Mouse (Mus musculus): ENCODE results near the gene Cd37. TPM values are rescaled to one million over a fixed set of nuclear protein-coding genes. Genes with fewer than 3 reads are reported as not detected.

The Cd37 gene
- total RNA-seq, 2 experiments from 2014 or later = 3.7 to 5.5 TPM

- no peak for TF ChIP-seq CTCF (conservative IDR thresholded peaks at IDR 0.05)
- H3K27ac ChIP-seq = no peak overlapping the region
- H3K4me3 ChIP-seq = no peak overlapping the region
- no peak for DNase-seq (ENCODE audit: low spot score in 2 of 2)
These were observed 7.0 kb downstream of the Cd37 start for GRCm38 (mm10) chr7:45231941-45232340.

- Histone ChIP-seq H3K27ac (no peak overlapping the region), H3K4me3 (no peak overlapping the region)
- no peak for DNase-seq (ENCODE audit: low spot score in 2 of 2)
- TF ChIP-seq CTCF (conservative IDR thresholded peaks at IDR 0.05) = no peak
These were observed 7.7 kb downstream of the Cd37 start for GRCm38 (mm10) chr7:45231192-45231591.

- no peak for TF ChIP-seq CTCF (conservative IDR thresholded peaks at IDR 0.05)
- no peak overlapping the region for H3K4me3 ChIP-seq
- DNase-seq (ENCODE audit: low spot score in 2 of 2) = no peak
These were observed 9.3 kb downstream of the Cd37 start for GRCm38 (mm10) chr7:45229459-45230203.

GRCm38 (mm10) chr7:45229046-45229445, 9.9 kb downstream of the Cd37 start:
- no peak for DNase-seq (ENCODE audit: low spot score in 2 of 2)
- no peak for TF ChIP-seq CTCF (conservative IDR thresholded peaks at IDR 0.05)
- no peak overlapping the region for H3K27ac ChIP-seq
- H3K4me3 ChIP-seq = no peak overlapping the region

More at GRCm38 (mm10) chr7:45229459-45230203, 9.3 kb downstream of the Cd37 start:
- no peak overlapping the region for H3K27ac ChIP-seq

GRCm38 (mm10) chr7:45228548-45228947, 10.4 kb downstream of the Cd37 start:
- no peak overlapping the region for H3K27ac ChIP-seq
- no peak overlapping the region for H3K4me3 ChIP-seq
- no peak for DNase-seq (ENCODE audit: low spot score in 2 of 2)
- TF ChIP-seq CTCF (conservative IDR thresholded peaks at IDR 0.05) = no peak

- DNase-seq (ENCODE audit: low spot score in 2 of 2) = no peak
- Histone ChIP-seq H3K4me3 (no peak overlapping the region), H3K27ac (no peak overlapping the region)
- no peak for TF ChIP-seq CTCF (conservative IDR thresholded peaks at IDR 0.05)
These were observed 12.5 kb downstream of the Cd37 start for GRCm38 (mm10) chr7:45226421-45226820.

GRCm38 (mm10) chr7:45224826-45225225, 14.1 kb downstream of the Cd37 start:
- Histone ChIP-seq H3K27ac (no peak overlapping the region), H3K4me3 (no peak overlapping the region)
- DNase-seq (ENCODE audit: low spot score in 2 of 2) = no peak
- TF ChIP-seq CTCF (conservative IDR thresholded peaks at IDR 0.05) = no peak

- no peak for TF ChIP-seq CTCF (conservative IDR thresholded peaks at IDR 0.05)
- H3K4me3 ChIP-seq = no peak overlapping the region
- no peak for DNase-seq (ENCODE audit: low spot score in 2 of 2)
- H3K27ac ChIP-seq = no peak overlapping the region
These were observed 17.2 kb downstream of the Cd37 start for GRCm38 (mm10) chr7:45221680-45222079.

- Histone ChIP-seq H3K4me3 (peak overlapping the region; percentile 53), H3K27ac (no peak overlapping the region)
- TF ChIP-seq CTCF (conservative IDR thresholded peaks at IDR 0.05) = no peak
- DNase-seq (ENCODE audit: low spot score in 2 of 2) = no peak
These were observed 22.3 kb downstream of the Cd37 start for GRCm38 (mm10) chr7:45216442-45217183.

- no peak within 1 kb of the TSS for H3K27ac ChIP-seq
- no peak for DNase-seq (ENCODE audit: low spot score in 2 of 2)
- TF ChIP-seq CTCF (conservative IDR thresholded peaks at IDR 0.05) = no peak
- H3K4me3 ChIP-seq = peak within 1 kb of the TSS; percentile 53
These were observed 23.1 kb downstream of the Cd37 start, which contains the start of gene Tead2 for GRCm38 (mm10) chr7:45215673-45216441. Tead2 (plus strand) TSS chr7:45215753.

GRCm38 (mm10) chr7:45213708-45214107, 25.2 kb downstream of the Cd37 start:
- no peak for DNase-seq (ENCODE audit: low spot score in 2 of 2)
- no peak for TF ChIP-seq CTCF (conservative IDR thresholded peaks at IDR 0.05)
- Histone ChIP-seq H3K4me3 (no peak overlapping the region), H3K27ac (no peak overlapping the region)

GRCm38 (mm10) chr7:45212356-45212755, 26.6 kb downstream of the Cd37 start:
- Histone ChIP-seq H3K4me3 (no peak overlapping the region), H3K27ac (no peak overlapping the region)
- TF ChIP-seq CTCF (conservative IDR thresholded peaks at IDR 0.05) = no peak
- no peak for DNase-seq (ENCODE audit: low spot score in 2 of 2)

GRCm38 (mm10) chr7:45211851-45212251, 27.1 kb downstream of the Cd37 start, which contains the start of gene Dkkl1:
Dkkl1 (minus strand) TSS chr7:45212147.
- Histone ChIP-seq H3K27ac (no peak within 1 kb of the TSS), H3K4me3 (no peak within 1 kb of the TSS)
- no peak for DNase-seq (ENCODE audit: low spot score in 2 of 2)
- TF ChIP-seq CTCF (conservative IDR thresholded peaks at IDR 0.05) = no peak
